In the genomic region with DNA sequence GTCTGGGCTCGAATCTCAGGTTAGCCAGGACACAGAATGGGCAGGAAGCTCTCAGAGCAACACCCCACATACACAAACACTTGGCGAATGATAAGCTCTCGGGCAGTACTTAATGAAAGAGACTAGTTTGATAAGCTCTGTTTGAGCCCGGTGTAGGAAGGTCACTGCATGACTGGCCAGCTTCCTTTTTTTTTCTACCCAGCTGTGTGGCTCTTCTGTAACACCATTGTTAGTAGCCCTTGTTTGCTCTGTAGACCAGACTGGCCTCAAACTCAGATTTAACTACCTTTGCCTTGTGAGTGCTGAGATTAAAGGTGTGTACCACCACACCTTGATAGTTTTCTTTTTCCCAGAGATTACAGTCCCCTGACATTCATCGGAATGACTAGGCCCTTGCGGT, we compare ENCODE assay signal across 22 mouse cellular contexts. TPM values are rescaled to one million over a fixed set of nuclear protein-coding genes. Genes with fewer than 3 reads are reported as not detected.
"Had no signal": no experiment of that assay in that cellular context is flagged by ENCODE, and none has a peak within 500 bp of the region (broad histone marks: within the 10 kb centered on the region; RNA-seq: fewer than 3 reads in every experiment).

No protein-coding gene starts in this region.

- H3K9me3 ChIP-seq: limb, embryonic 12.5 days; limb, embryonic 15.5 days; liver, embryonic 13.5 days; megakaryocyte, embryonic 14.5 days; midbrain, embryonic 10.5 days; midbrain, embryonic 13.5 days; neural tube, embryonic 13.5 days had no signal

- H3K4me1 ChIP-seq: limb, embryonic 15.5 days; liver, embryonic 13.5 days; megakaryocyte, embryonic 14.5 days; midbrain, embryonic 10.5 days; midbrain, embryonic 13.5 days; neural tube, embryonic 13.5 days had no signal

- DNase-seq: kidney, adult 18-20 months; kidney, adult 9 months; kidney, postnatal 14 days; kidney, postnatal 4 days; left cerebral cortex, postnatal 4 days; liver, embryonic 13.5 days; lung, embryonic 14.5 days; retina, postnatal 1 day; thymus, adult 2 months; thymus, postnatal 14 days; thymus, postnatal 4 days had no signal

- H3K36me3 ChIP-seq: limb, embryonic 12.5 days; limb, embryonic 15.5 days; liver, embryonic 13.5 days; midbrain, embryonic 10.5 days; midbrain, embryonic 13.5 days; neural tube, embryonic 13.5 days had no signal

- H3K9ac ChIP-seq: limb, embryonic 12.5 days; limb, embryonic 15.5 days; liver, embryonic 13.5 days; lung, embryonic 14.5 days; midbrain, embryonic 13.5 days; neural tube, embryonic 13.5 days had no signal

- H3K27ac ChIP-seq: hindbrain, postnatal 0 days; limb, embryonic 12.5 days; limb, embryonic 15.5 days; liver, embryonic 13.5 days; midbrain, embryonic 10.5 days; midbrain, embryonic 13.5 days; neural tube, embryonic 13.5 days had no signal

- H3K4me3 ChIP-seq: limb, embryonic 12.5 days; limb, embryonic 15.5 days; liver, embryonic 13.5 days; megakaryocyte, embryonic 14.5 days; midbrain, embryonic 10.5 days; midbrain, embryonic 13.5 days; myocyte; neural tube, embryonic 13.5 days had no signal

- H3K27me3 ChIP-seq: limb, embryonic 12.5 days; limb, embryonic 15.5 days; liver, embryonic 13.5 days; midbrain, embryonic 13.5 days; neural tube, embryonic 13.5 days had no signal

- ATAC-seq: hindbrain, postnatal 0 days; inflammation-experienced regulatory T-cells, adult 6 months; midbrain, embryonic 13.5 days; midbrain, embryonic 16.5 days had no signal

- H3K4me2 ChIP-seq: limb, embryonic 12.5 days; limb, embryonic 15.5 days; liver, embryonic 13.5 days; lung, embryonic 14.5 days; midbrain, embryonic 13.5 days; neural tube, embryonic 13.5 days had no signal

RNA-seq across cellular contexts. Expression of a gene that starts 15.1 kb away (rescaled TPM):
- polyA plus RNA-seq: hindbrain, postnatal 0 days; inflammation-experienced regulatory T-cells, adult 6 months; midbrain, embryonic 10.5 days; midbrain, embryonic 16.5 days; neural tube, embryonic 13.5 days; spleen, adult 2 months; thymus, adult 2 months had no signal

RNA-seq across cellular contexts. Expression of a gene that starts 27.5 kb away (rescaled TPM):
- polyA plus RNA-seq: inflammation-experienced regulatory T-cells, adult 6 months; myocyte had no signal
